In genomic region chr13:49175509-49175908, GRCm38 (mm10) we compare ENCODE assay signal across 28 mouse cellular contexts. TPM values are rescaled to one million over a fixed set of nuclear protein-coding genes. Genes with fewer than 3 reads are reported as not detected.
A peak's percentile ranks its signal among the peaks of the same experiment; 100 is the strongest.
DNase-seq lines count a peak whose midpoint lies in the region; ATAC-seq and TF ChIP-seq lines count a peak whose summit lies in the region.
"Had no signal": no experiment of that assay in that cellular context is flagged by ENCODE, and none has a peak within 500 bp of the region (broad histone marks: within the 10 kb centered on the region; RNA-seq: fewer than 3 reads in every experiment).

No protein-coding gene starts in this region.

- no peak for ATAC-seq in embryonic facial prominence, embryonic 13.5 days (ENCODE audit: insufficient number of reproducible peaks, insufficient read depth, low FRiP score, low TSS enrichment, low read depth)
- no peak for ATAC-seq in heart, postnatal 0 days (ENCODE audit: insufficient read depth, low read depth)
- no peak for ATAC-seq in midbrain, embryonic 11.5 days (ENCODE audit: low FRiP score)
- ATAC-seq in midbrain, postnatal 0 days (ENCODE audit: low FRiP score) = no peak
- ATAC-seq: CD4-positive, CD25-positive, alpha-beta regulatory T cell, adult 4 months; forebrain, embryonic 14.5 days; forebrain, embryonic 16.5 days had no signal

- no peak overlapping the region for H3K4me2 ChIP-seq in embryonic facial prominence, embryonic 13.5 days
- no peak overlapping the region for H3K4me2 ChIP-seq in heart, postnatal 0 days (ENCODE audit: low read depth, low read length)
- no peak overlapping the region for H3K4me2 ChIP-seq in midbrain, embryonic 11.5 days
- no peak overlapping the region for H3K4me2 ChIP-seq in midbrain, postnatal 0 days (ENCODE audit: low read depth, low read length, poor library complexity, severe bottlenecking)
- H3K4me2 ChIP-seq: embryonic facial prominence, embryonic 12.5 days; embryonic facial prominence, embryonic 15.5 days; forebrain, embryonic 12.5 days had no signal

- H3K36me3 ChIP-seq in embryonic facial prominence, embryonic 13.5 days = no peaks in the 10 kb centered on the region
- H3K36me3 ChIP-seq in embryonic facial prominence, embryonic 10.5 days (replicated peaks) = no peaks in the 10 kb centered on the region
- H3K36me3 ChIP-seq in heart, postnatal 0 days (replicated peaks; ENCODE audit: control insufficient read depth, insufficient read depth, low read length) = no peaks in the 10 kb centered on the region
- H3K36me3 ChIP-seq in midbrain, embryonic 11.5 days (ENCODE audit: control insufficient read depth, insufficient read depth, low read length) = no peaks in the 10 kb centered on the region
- no peaks in the 10 kb centered on the region for H3K36me3 ChIP-seq in midbrain, postnatal 0 days (ENCODE audit: insufficient read depth, low read length)
- H3K36me3 ChIP-seq: embryonic facial prominence, embryonic 12.5 days; embryonic facial prominence, embryonic 15.5 days; forebrain, embryonic 10.5 days; forebrain, embryonic 12.5 days had no signal

- H3K4me1 ChIP-seq in embryonic facial prominence, embryonic 13.5 days = peaks cover 17% of the 10 kb centered on the region
- peaks cover 22% of the 10 kb centered on the region for H3K4me1 ChIP-seq in embryonic facial prominence, embryonic 10.5 days
- peaks cover 15% of the 10 kb centered on the region; the same call in 1 of the 2 replicates for H3K4me1 ChIP-seq in heart, postnatal 0 days (ENCODE audit: control insufficient read depth, insufficient read depth)
- no peaks in the 10 kb centered on the region for H3K4me1 ChIP-seq in midbrain, embryonic 11.5 days (ENCODE audit: control insufficient read depth, insufficient read depth, low read length)
- no peaks in the 10 kb centered on the region for H3K4me1 ChIP-seq in midbrain, postnatal 0 days (ENCODE audit: insufficient read depth, low read length)

- H3K9me3 ChIP-seq in embryonic facial prominence, embryonic 13.5 days = no peaks in the 10 kb centered on the region
- H3K9me3 ChIP-seq in embryonic facial prominence, embryonic 10.5 days = no peaks in the 10 kb centered on the region
- no peaks in the 10 kb centered on the region for H3K9me3 ChIP-seq in heart, postnatal 0 days (replicated peaks; ENCODE audit: control insufficient read depth, low read length)
- H3K9me3 ChIP-seq in midbrain, embryonic 11.5 days (ENCODE audit: control insufficient read depth, low read length) = no peaks in the 10 kb centered on the region
- H3K9me3 ChIP-seq in midbrain, postnatal 0 days (ENCODE audit: low read length) = no peaks in the 10 kb centered on the region
- H3K9me3 ChIP-seq: embryonic facial prominence, embryonic 12.5 days; embryonic facial prominence, embryonic 15.5 days; forebrain, embryonic 10.5 days; forebrain, embryonic 12.5 days had no signal

- H3K27me3 ChIP-seq in embryonic facial prominence, embryonic 13.5 days = no peaks in the 10 kb centered on the region
- no peaks in the 10 kb centered on the region for H3K27me3 ChIP-seq in embryonic facial prominence, embryonic 10.5 days (replicated peaks; ENCODE audit: low read depth, poor library complexity, severe bottlenecking)
- no peaks in the 10 kb centered on the region for H3K27me3 ChIP-seq in heart, postnatal 0 days (ENCODE audit: control insufficient read depth, insufficient read depth, low read length)
- 0 out of 2 replicates have a peak, but pooled peaks cover 2% of the 10 kb centered on the region for H3K27me3 ChIP-seq in midbrain, embryonic 11.5 days (ENCODE audit: control insufficient read depth, insufficient read depth, low read length)
- H3K27me3 ChIP-seq in midbrain, postnatal 0 days (ENCODE audit: insufficient read depth, low read length) = no peaks in the 10 kb centered on the region
- H3K27me3 ChIP-seq: embryonic facial prominence, embryonic 12.5 days; embryonic facial prominence, embryonic 15.5 days had no signal

- H3K4me3 ChIP-seq in embryonic facial prominence, embryonic 13.5 days = no peak overlapping the region
- no peak overlapping the region for H3K4me3 ChIP-seq in embryonic facial prominence, embryonic 10.5 days
- no peak overlapping the region for H3K4me3 ChIP-seq in heart, postnatal 0 days (ENCODE audit: low read depth, low read length)
- H3K4me3 ChIP-seq in midbrain, embryonic 11.5 days (ENCODE audit: low read depth, low read length) = no peak overlapping the region
- H3K4me3 ChIP-seq in midbrain, postnatal 0 days (ENCODE audit: low read depth, low read length) = no peak overlapping the region
- H3K4me3 ChIP-seq: embryonic facial prominence, embryonic 12.5 days; embryonic facial prominence, embryonic 15.5 days; erythroblast, embryonic 14.5 days; forebrain, embryonic 10.5 days; forebrain, embryonic 12.5 days had no signal

- no peak for TF ChIP-seq CTCF in heart, postnatal 0 days (IDR thresholded peaks at IDR 0.05; ENCODE audit: low read depth)
- TF ChIP-seq CTCF in midbrain, postnatal 0 days (IDR thresholded peaks at IDR 0.05) = no peak

- 74% methylated on average over 10 of the region's 10 CpGs for WGBS in embryonic facial prominence, embryonic 13.5 days
- 83% methylated on average over 10 of the region's 10 CpGs for WGBS in embryonic facial prominence, embryonic 10.5 days
- 66% methylated on average over 10 of the region's 10 CpGs for WGBS in heart, postnatal 0 days
- WGBS in midbrain, embryonic 11.5 days = 86% methylated on average over 10 of the region's 10 CpGs
- 82% methylated on average over 10 of the region's 10 CpGs for WGBS in midbrain, postnatal 0 days

- no peak for TF ChIP-seq EP300 in heart, postnatal 0 days (IDR thresholded peaks at IDR 0.05; ENCODE audit: low read depth)

- H3K9ac ChIP-seq in embryonic facial prominence, embryonic 13.5 days = 0 out of 2 replicates have a peak overlapping the region, but pooled peaks have one; percentile 2
- H3K9ac ChIP-seq in heart, postnatal 0 days (replicated peaks; ENCODE audit: low read depth, low read length) = no peak overlapping the region
- no peak overlapping the region for H3K9ac ChIP-seq in midbrain, embryonic 11.5 days (ENCODE audit: low read length)
- no peak overlapping the region for H3K9ac ChIP-seq in midbrain, postnatal 0 days (replicated peaks; ENCODE audit: low read length, poor library complexity, severe bottlenecking)
- H3K9ac ChIP-seq: embryonic facial prominence, embryonic 12.5 days; embryonic facial prominence, embryonic 15.5 days; forebrain, embryonic 12.5 days had no signal

- DNase-seq in embryonic facial prominence, embryonic 10.5 days (ENCODE audit: low spot score) = no peak
- DNase-seq in heart, postnatal 0 days (ENCODE audit: low spot score) = peak; percentile 1
- no peak for DNase-seq in heart, adult 18-20 months
- DNase-seq in midbrain, embryonic 11.5 days (ENCODE audit: low spot score, missing footprints) = peak; percentile 56
- no peak for DNase-seq in midbrain, postnatal 0 days (ENCODE audit: low spot score)
- no peak for DNase-seq in right cerebral cortex, postnatal 10 days (ENCODE audit: low spot score in 2 of 2)
- DNase-seq: adrenal gland, adult 2 months; adrenal gland, postnatal 10 days; adrenal gland, postnatal 25 days; B cell, adult 2 months; cerebellum, adult 11 months; cerebellum, adult 18-20 months; cerebellum, adult 8-10 months; cerebellum, adult 9-11 months; cerebellum, postnatal 14 days; cerebellum, postnatal 36 days; embryo, embryonic 11 days had no signal

- no peak overlapping the region for H3K27ac ChIP-seq in embryonic facial prominence, embryonic 13.5 days
- no peak overlapping the region for H3K27ac ChIP-seq in embryonic facial prominence, embryonic 10.5 days (replicated peaks)
- H3K27ac ChIP-seq in heart, postnatal 0 days (ENCODE audit: low read depth) = no peak overlapping the region
- no peak overlapping the region for H3K27ac ChIP-seq in midbrain, embryonic 11.5 days (ENCODE audit: low read depth, low read length)
- H3K27ac ChIP-seq in midbrain, postnatal 0 days (ENCODE audit: low read depth, low read length) = no peak overlapping the region
- H3K27ac ChIP-seq: embryonic facial prominence, embryonic 12.5 days; embryonic facial prominence, embryonic 15.5 days; forebrain, embryonic 10.5 days; forebrain, embryonic 12.5 days had no signal

RNA-seq across cellular contexts. Expression of gene Ninj1, which starts 11.8 kb away (rescaled TPM):
- 44.9 and 48.0 TPM in 2 replicates for polyA plus RNA-seq in embryonic facial prominence, embryonic 13.5 days (2015; fragmentation: Nextera tagmentation; extraction: Ambion mirVana)
- polyA plus RNA-seq in embryonic facial prominence, embryonic 10.5 days (2016; fragmentation: Nextera tagmentation; extraction: Ambion mirVana) = 26.6 and 28.0 TPM in 2 replicates
- total RNA-seq in heart, postnatal 0 days (2014; rRNA removed; ENCODE audit: low replicate concordance) = 75.3 and 102 TPM in 2 replicates
- 94.6 and 97.2 TPM in 2 replicates for polyA plus RNA-seq in heart, postnatal 0 days (2015; fragmentation: Nextera tagmentation; extraction: Ambion mirVana)
- total RNA-seq in heart, adult 18-20 months (2021) = 100 to 1,000 TPM; 122 to 123 TPM
- polyA plus RNA-seq in midbrain, embryonic 11.5 days (2014; fragmentation: Nextera tagmentation; extraction: Ambion mirVana) = 17.5 TPM in 2 replicates
- total RNA-seq in midbrain, postnatal 0 days (2014; rRNA removed) = 19.4 and 29.7 TPM in 2 replicates
- 34.8 and 36.5 TPM in 2 replicates for polyA plus RNA-seq in midbrain, postnatal 0 days (2015; fragmentation: Nextera tagmentation; extraction: Ambion mirVana)

RNA-seq across cellular contexts. Expression of gene Wnk2, which starts 27.7 kb away (rescaled TPM):
- 2.4 and 2.5 TPM in 2 replicates for polyA plus RNA-seq in embryonic facial prominence, embryonic 13.5 days (2015; fragmentation: Nextera tagmentation; extraction: Ambion mirVana)
- 2.7 and 2.8 TPM in 2 replicates for polyA plus RNA-seq in embryonic facial prominence, embryonic 10.5 days (2016; fragmentation: Nextera tagmentation; extraction: Ambion mirVana)
- 5.4 and 5.5 TPM in 2 replicates for total RNA-seq in heart, postnatal 0 days (2014; rRNA removed; ENCODE audit: low replicate concordance)
- 1.5 TPM in 2 replicates for polyA plus RNA-seq in heart, postnatal 0 days (2015; fragmentation: Nextera tagmentation; extraction: Ambion mirVana)
- total RNA-seq in heart, adult 18-20 months (2021) = 10 to 100 TPM; 70.1 to 70.9 TPM
- 6.1 and 7.8 TPM in 2 replicates for polyA plus RNA-seq in midbrain, embryonic 11.5 days (2014; fragmentation: Nextera tagmentation; extraction: Ambion mirVana)
- total RNA-seq in midbrain, postnatal 0 days (2014; rRNA removed) = 62.9 and 63.4 TPM in 2 replicates
- 15.2 and 17.7 TPM in 2 replicates for polyA plus RNA-seq in midbrain, postnatal 0 days (2015; fragmentation: Nextera tagmentation; extraction: Ambion mirVana)
- total RNA-seq: common myeloid progenitor, adult 5-6 weeks; MEL had no signal
- polyA plus RNA-seq: CD4-positive, CD25-positive, alpha-beta regulatory T cell, adult 4 months; erythroblast, embryonic 14.5 days had no signal

RNA-seq across cellular contexts. Expression of gene Card19, which starts 40.3 kb away (rescaled TPM):
- 65.2 and 66.4 TPM in 2 replicates for polyA plus RNA-seq in embryonic facial prominence, embryonic 13.5 days (2015; fragmentation: Nextera tagmentation; extraction: Ambion mirVana)
- 31.6 and 35.0 TPM in 2 replicates for polyA plus RNA-seq in embryonic facial prominence, embryonic 10.5 days (2016; fragmentation: Nextera tagmentation; extraction: Ambion mirVana)
- total RNA-seq in heart, postnatal 0 days (2014; rRNA removed; ENCODE audit: low replicate concordance) = 114 and 136 TPM in 2 replicates
- polyA plus RNA-seq in heart, postnatal 0 days (2015; fragmentation: Nextera tagmentation; extraction: Ambion mirVana) = 188 TPM in 2 replicates
- total RNA-seq in heart, adult 18-20 months (2021) = 100 to 1,000 TPM; 145 to 150 TPM
- polyA plus RNA-seq in midbrain, embryonic 11.5 days (2014; fragmentation: Nextera tagmentation; extraction: Ambion mirVana) = 17.1 and 18.0 TPM in 2 replicates
- 25.8 and 32.7 TPM in 2 replicates for total RNA-seq in midbrain, postnatal 0 days (2014; rRNA removed)
- 39.8 and 44.5 TPM in 2 replicates for polyA plus RNA-seq in midbrain, postnatal 0 days (2015; fragmentation: Nextera tagmentation; extraction: Ambion mirVana)

Comparison
In these comparisons a context has a peak if more than half of its experiments do, and no peak if none do; other contexts are left out.
1. DNase-seq: peak in heart, postnatal 0 days (single experiment) and midbrain, embryonic 11.5 days (single experiment); none in embryonic facial prominence, embryonic 10.5 days (single experiment), heart, adult 18-20 months (0 of 2), midbrain, postnatal 0 days (single experiment) and right cerebral cortex, postnatal 10 days (0 of 2).